Mouse (Mus musculus): ENCODE data around the gene Coq4.

The Coq4 gene

DNA sequence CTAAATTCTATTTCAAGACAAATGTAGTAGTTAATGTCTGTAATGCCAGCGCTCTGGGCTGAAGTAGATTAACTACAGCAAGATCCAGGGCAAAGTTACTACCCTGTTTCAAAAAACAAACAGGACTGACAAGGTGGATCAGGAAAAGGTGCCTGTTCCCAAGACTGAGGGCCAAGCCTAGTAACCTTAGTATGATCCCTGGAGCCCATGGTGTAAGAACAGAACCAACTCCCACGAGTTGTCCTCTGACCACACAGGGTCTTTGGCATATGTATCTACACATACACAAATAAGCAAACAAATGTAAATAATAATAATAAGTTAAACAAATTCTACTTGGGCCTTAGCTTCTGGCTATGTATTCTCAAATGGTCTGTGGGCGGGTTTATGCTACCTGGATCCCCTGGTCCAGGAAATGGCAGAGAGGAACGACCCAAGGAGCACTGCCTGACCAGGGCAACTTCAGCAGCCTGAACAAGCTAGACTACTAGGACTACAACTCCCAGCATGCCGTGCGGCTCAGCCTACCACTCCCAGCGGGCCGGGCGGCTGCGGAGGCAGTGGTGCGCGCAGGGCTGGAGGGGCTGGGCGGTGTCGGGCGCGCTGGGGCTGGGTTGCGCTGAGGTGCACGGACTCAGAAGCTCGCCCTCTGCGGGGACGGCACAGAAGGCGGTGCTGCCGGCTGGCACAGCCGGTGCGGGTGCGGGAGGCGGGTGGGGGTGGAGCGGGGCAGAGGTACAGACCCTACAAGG is 15.0 kb downstream of the Coq4 start, which contains the start of gene Slc27a4:
Slc27a4 (plus strand) TSS at position 560 of the 752 bp plus-strand sequence.
- DNase-seq, result peak; percentile 98

GRCm38 (mm10) chr2:29802827-29803201 is 15.5 kb downstream of the Coq4 start:
- DNase-seq, result peak; percentile 20

- no peak for DNase-seq
Observed at GRCm38 (mm10) chr2:29803400-29803831, 16.1 kb downstream of the Coq4 start.

- DNase-seq, result no peak
Observed at GRCm38 (mm10) chr2:29815678-29816371, 28.5 kb downstream of the Coq4 start.

DNA sequence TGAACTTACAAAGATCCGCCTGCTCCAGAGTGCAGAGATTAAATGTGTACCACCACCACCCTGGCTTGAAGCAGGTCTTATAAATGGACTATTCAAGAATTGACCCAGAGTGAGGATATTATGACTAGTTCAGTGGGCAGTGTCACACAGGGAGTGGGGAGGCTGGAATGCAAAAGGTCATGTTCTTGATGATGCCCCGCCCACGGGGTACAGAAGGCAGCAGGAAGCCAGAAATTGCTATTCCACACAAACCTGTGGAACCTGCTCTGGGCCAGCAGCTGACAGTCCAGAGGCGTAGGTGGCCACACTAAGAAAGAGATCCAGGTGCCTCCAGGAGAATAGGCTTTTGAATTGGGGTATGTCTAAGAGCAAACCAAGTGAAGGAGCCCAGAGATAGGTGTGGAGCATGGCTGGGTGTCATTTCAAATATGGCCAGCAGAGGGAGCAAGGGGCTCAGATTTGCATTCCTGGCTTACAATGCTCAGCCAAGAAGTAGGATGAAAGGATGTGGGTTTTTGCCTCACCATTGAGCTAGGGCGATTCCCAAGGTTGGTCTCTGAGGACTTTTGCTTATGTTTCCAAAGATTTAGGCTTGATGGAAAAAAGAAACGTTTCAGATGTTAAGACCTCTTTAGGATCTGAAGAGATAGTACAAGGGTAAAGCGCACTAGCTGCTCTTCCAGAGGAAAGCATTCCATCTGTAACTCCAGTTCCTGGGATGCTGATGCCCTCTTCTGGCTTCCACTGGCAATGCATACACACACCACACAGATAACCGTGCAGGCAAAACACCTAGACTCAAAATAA is 30.3 kb downstream of the Coq4 start:
- peak; percentile 86 for DNase-seq

- DNase-seq, result no peak
Observed at GRCm38 (mm10) chr2:29819363-29819762, 32.1 kb downstream of the Coq4 start.

- DNase-seq, result peak; percentile 66
Observed at GRCm38 (mm10) chr2:29820025-29820817, 32.9 kb downstream of the Coq4 start, which contains the start of gene Urm1. Gene Urm1, plus strand, starts transcription at chr2:29820075.

- DNase-seq, result no peak
Observed at GRCm38 (mm10) chr2:29826318-29826925, 39.1 kb downstream of the Coq4 start.

GRCm38 (mm10) chr2:29826926-29827708 is 39.8 kb downstream of the Coq4 start:
- peak; percentile 98 for DNase-seq

- DNase-seq, result no peak
Observed at GRCm38 (mm10) chr2:29827709-29828024, 40.4 kb downstream of the Coq4 start.

GRCm38 (mm10) chr2:29831106-29831505 is 43.8 kb downstream of the Coq4 start:
- DNase-seq, result peak; percentile 50

- DNase-seq, result no peak
Observed at GRCm38 (mm10) chr2:29833796-29834195, 46.5 kb downstream of the Coq4 start.

DNA sequence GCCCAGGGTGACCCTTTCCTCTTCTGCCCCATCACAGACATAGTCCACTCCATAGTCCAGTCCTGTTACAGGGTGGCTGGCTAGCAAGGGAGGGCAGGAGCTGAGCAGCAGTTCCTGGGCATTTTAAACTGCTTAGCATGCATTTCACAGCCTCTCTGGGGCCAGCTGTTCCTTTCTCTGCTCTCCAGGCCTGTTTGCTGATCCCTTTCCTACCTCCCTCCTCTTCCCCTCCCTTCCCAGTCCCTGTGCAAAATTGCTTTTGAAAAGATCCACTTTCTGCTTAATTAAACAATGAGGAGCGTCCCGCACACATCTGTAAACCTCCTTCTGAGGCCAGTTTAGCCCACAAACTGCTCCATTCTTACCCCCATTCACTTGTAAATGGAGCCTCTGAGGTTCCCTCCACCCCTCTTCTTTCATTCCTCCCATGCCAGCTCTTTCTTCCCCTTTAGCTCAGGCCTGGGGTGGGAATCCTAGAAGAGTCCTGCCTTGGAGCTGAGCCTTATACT is 48.2 kb downstream of the Coq4 start:
- DNase-seq, result no peak

- no peak for DNase-seq
Observed at GRCm38 (mm10) chr2:29839460-29839859, 52.2 kb downstream of the Coq4 start.

GRCm38 (mm10) chr2:29843231-29844105 is 56.2 kb downstream of the Coq4 start:
- peak; percentile 50 for DNase-seq

DNA sequence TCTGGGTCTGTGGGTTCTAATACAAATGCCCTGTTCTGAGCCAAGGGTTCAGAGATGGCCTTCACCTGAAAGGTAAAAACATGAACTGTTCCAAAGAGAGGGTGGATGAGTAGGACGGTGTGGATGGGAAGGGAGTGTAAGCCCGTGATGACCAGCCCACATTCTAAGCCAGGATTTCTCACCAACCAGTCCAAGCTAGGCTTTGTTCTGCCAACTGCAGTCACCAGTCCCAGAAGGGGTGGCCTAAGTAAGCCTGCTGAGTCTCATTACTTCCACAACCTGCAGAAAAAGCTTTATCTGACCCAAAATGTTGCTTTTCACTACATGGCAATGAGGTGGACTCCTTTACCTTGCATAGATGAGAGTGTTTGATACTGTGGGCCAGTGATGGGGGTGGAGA is 56.8 kb downstream of the Coq4 start:
- no peak for DNase-seq

- DNase-seq, result no peak
Observed at GRCm38 (mm10) chr2:29844661-29845060, 57.4 kb downstream of the Coq4 start.

GRCm38 (mm10) chr2:29845636-29846035 is 58.3 kb downstream of the Coq4 start:
- no peak for DNase-seq

- peak; percentile 38 for DNase-seq
Observed at GRCm38 (mm10) chr2:29846061-29846853, 59.0 kb downstream of the Coq4 start.
